Mouse (Mus musculus): Measurements from ENCODE around the gene Nck2.

Gene Nck2

GRCm38 (mm10) chr1:43468978-43469377 lies 24.6 kb downstream of the Nck2 start:
- DNase-seq (ENCODE audit: low read depth, low spot score): no peak

GRCm38 (mm10) chr1:43470421-43471179 lies 26.2 kb downstream of the Nck2 start:
- no peak for DNase-seq (ENCODE audit: low read depth, low spot score)

- DNase-seq (ENCODE audit: low read depth, low spot score): no peak
These were observed 27.0 kb downstream of the Nck2 start for GRCm38 (mm10) chr1:43471180-43472045.

- DNase-seq (ENCODE audit: low read depth, low spot score): no peak
These were observed 27.8 kb downstream of the Nck2 start for GRCm38 (mm10) chr1:43472046-43472649.

- DNase-seq (ENCODE audit: low read depth, low spot score): no peak
These were observed 29.6 kb downstream of the Nck2 start for GRCm38 (mm10) chr1:43473734-43474534.

- DNase-seq (ENCODE audit: low read depth, low spot score): no peak
These were observed 30.4 kb downstream of the Nck2 start for GRCm38 (mm10) chr1:43474535-43475409.

- no peak for DNase-seq (ENCODE audit: low read depth, low spot score)
These were observed 33.6 kb downstream of the Nck2 start for GRCm38 (mm10) chr1:43477954-43478353.

- no peak for DNase-seq (ENCODE audit: low read depth, low spot score)
These were observed 40.8 kb downstream of the Nck2 start for GRCm38 (mm10) chr1:43485204-43485603.

- DNase-seq (ENCODE audit: low read depth, low spot score): no peak
These were observed 42.1 kb downstream of the Nck2 start for GRCm38 (mm10) chr1:43486500-43486899.

GRCm38 (mm10) chr1:43486956-43487722 lies 42.8 kb downstream of the Nck2 start:
- DNase-seq (ENCODE audit: low read depth, low spot score): no peak

GRCm38 (mm10) chr1:43489311-43489710 lies 44.9 kb downstream of the Nck2 start:
- no peak for DNase-seq (ENCODE audit: low read depth, low spot score)

GRCm38 (mm10) chr1:43491506-43492269 lies 47.3 kb downstream of the Nck2 start:
- DNase-seq (ENCODE audit: low read depth, low spot score): no peak

GRCm38 (mm10) chr1:43492803-43493437 lies 48.5 kb downstream of the Nck2 start:
- DNase-seq (ENCODE audit: low read depth, low spot score): no peak

GRCm38 (mm10) chr1:43496051-43496450 lies 51.7 kb downstream of the Nck2 start:
- no peak for DNase-seq (ENCODE audit: low read depth, low spot score)

GRCm38 (mm10) chr1:43496993-43497392 lies 52.6 kb downstream of the Nck2 start:
- DNase-seq (ENCODE audit: low read depth, low spot score): no peak

GRCm38 (mm10) chr1:43497951-43498350 lies 53.6 kb downstream of the Nck2 start:
- no peak for DNase-seq (ENCODE audit: low read depth, low spot score)

GRCm38 (mm10) chr1:43500121-43500520 lies 55.7 kb downstream of the Nck2 start:
- no peak for DNase-seq (ENCODE audit: low read depth, low spot score)

GRCm38 (mm10) chr1:43501143-43501919 lies 57.0 kb downstream of the Nck2 start:
- no peak for DNase-seq (ENCODE audit: low read depth, low spot score)
